Mouse (Mus musculus) thymus, adult 2 months (tissue): ENCODE data around the gene Opalin. TPM values are rescaled to one million over a fixed set of nuclear protein-coding genes. Genes with fewer than 3 reads are reported as not detected.
A peak's percentile ranks its signal among the peaks of the same experiment; 100 is the strongest.

Experiments used
- DNase-seq: peaks from one replicate; pipeline ENCODE4 v3.0.0; 2021
- H3K27ac ChIP-seq: fragments of 200-500 bp; 2 replicates; pipeline ENCODE4 v1.5.1; 2012; ENCODE audit warnings: low read length, control low read depth; ENCODE audit not compliant: control insufficient read depth, insufficient read depth
- H3K27me3 ChIP-seq: fragments of 200-500 bp; 2 replicates; pipeline ENCODE4 v1.6.1; 2012; ENCODE audit warnings: mild to moderate bottlenecking, low read length, moderate library complexity, mixed read lengths; ENCODE audit not compliant: control insufficient read depth, insufficient read depth
- H3K36me3 ChIP-seq: fragments of 200-500 bp; 2 replicates; pipeline ENCODE4 v1.6.1; 2012; ENCODE audit warnings: mild to moderate bottlenecking, low read length, moderate library complexity; ENCODE audit not compliant: control insufficient read depth, insufficient read depth
- H3K4me1 ChIP-seq: fragments of 200-500 bp; replicated peaks from 2 replicates; pipeline ENCODE4 v1.6.1; 2012; ENCODE audit warnings: low read length; ENCODE audit not compliant: control insufficient read depth, insufficient read depth
- H3K4me3 ChIP-seq: fragments of 200-500 bp; 2 replicates; pipeline ENCODE4 v1.5.1; 2012; ENCODE audit warnings: mild to moderate bottlenecking, low read length, control low read depth, moderate library complexity; ENCODE audit not compliant: control insufficient read depth, insufficient read depth
- CTCF ChIP-seq: fragments of 200-500 bp; IDR thresholded peaks from 2 replicates; pipeline ENCODE4 v1.5.1; 2012; ENCODE audit warnings: mild to moderate bottlenecking, control low read depth, low read length, moderate library complexity, borderline replicate concordance; ENCODE audit not compliant: control insufficient read depth, poor library complexity, insufficient read depth; ENCODE audit errors: extremely low read depth
- POLR2A ChIP-seq: fragments of 200-500 bp; IDR thresholded peaks from 2 replicates; pipeline ENCODE4 v1.6.1; 2012; ENCODE audit warnings: mild to moderate bottlenecking, low read length, control low read depth, moderate library complexity; ENCODE audit not compliant: control insufficient read depth, poor library complexity, insufficient read depth; ENCODE audit errors: extremely low read depth
- WGBS: fragments of 180-500 bp; shearing (Covaris S2); methylation state at CpG from one replicate; pipeline ENCODE4 v1.1.7; 2018; 5-methylcytosine and 5-hydroxymethylcytosine counted together
- polyA plus RNA-seq: library from polyadenylated mRNA; depleted of rRNA; stranded (reverse); fragments of >200 nt; gene quantifications from 2 replicates; pipeline ENCODE4 v1.2.3, GENCODE M21; 2012

The Opalin gene
- polyA plus RNA-seq, 1 experiment: 0.13 TPM

- peak overlapping the region; percentile 98 for H3K27ac ChIP-seq
- H3K27me3 ChIP-seq: no peaks in the 10 kb centered on the region
- DNase-seq: no peak
- peaks cover 42% of the 10 kb centered on the region for H3K4me1 ChIP-seq
- H3K4me3 ChIP-seq: peak overlapping the region; percentile 17; the same call in 1 of the 2 replicates
- WGBS: 10% methylated on average over 8 of the region's 8 CpGs
- H3K36me3 ChIP-seq: no peaks in the 10 kb centered on the region; the same call in 1 of the 2 replicates
- TF ChIP-seq POLR2A (no peak), CTCF (no peak)
These were observed 50.4 kb downstream of the Opalin start for GRCm38 (mm10) chr19:41026551-41026950.

- peak overlapping the region; percentile 23 for H3K4me3 ChIP-seq
- H3K27me3 ChIP-seq: no peaks in the 10 kb centered on the region
- peaks cover 73% of the 10 kb centered on the region for H3K4me1 ChIP-seq
- 5% methylated on average over 4 of the region's 4 CpGs for WGBS
- peak overlapping the region; percentile 99 for H3K27ac ChIP-seq
- peak; percentile 68 for DNase-seq
- no peaks in the 10 kb centered on the region for H3K36me3 ChIP-seq
- TF ChIP-seq POLR2A (no peak), CTCF (no peak)
These were observed 54.7 kb downstream of the Opalin start for GRCm38 (mm10) chr19:41022244-41022643.

DNA sequence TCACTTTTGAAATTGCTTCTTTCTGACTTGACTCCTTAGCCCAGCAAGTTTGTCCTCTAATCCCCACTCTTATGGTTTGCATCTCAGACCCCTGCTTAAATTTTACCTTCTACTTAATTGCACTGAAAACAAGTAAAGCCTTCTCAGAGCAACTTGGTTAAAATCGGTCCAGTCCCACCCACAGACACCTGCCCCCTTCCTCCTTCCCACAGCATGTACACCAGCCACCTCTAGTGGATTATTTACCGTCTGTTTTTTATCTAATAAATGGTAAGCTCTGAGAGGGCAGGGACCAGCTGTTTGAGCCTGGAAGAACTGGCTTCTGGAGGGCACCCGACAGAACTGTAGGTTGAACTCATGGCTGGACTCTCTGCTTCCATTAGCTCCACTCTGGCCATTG lies 56.4 kb downstream of the Opalin start:
- H3K4me1 ChIP-seq: peaks cover 72% of the 10 kb centered on the region
- H3K36me3 ChIP-seq: no peaks in the 10 kb centered on the region
- TF ChIP-seq CTCF (no peak), POLR2A (no peak)
- no peak overlapping the region for H3K4me3 ChIP-seq
- no peaks in the 10 kb centered on the region for H3K27me3 ChIP-seq
- H3K27ac ChIP-seq: peak overlapping the region; percentile 99
- WGBS: 6% methylated on average over 3 of the region's 3 CpGs
- DNase-seq: no peak

- H3K36me3 ChIP-seq: no peaks in the 10 kb centered on the region
- peak overlapping the region; percentile 99 for H3K27ac ChIP-seq
- no peaks in the 10 kb centered on the region for H3K27me3 ChIP-seq
- DNase-seq: no peak
- peaks cover 76% of the 10 kb centered on the region for H3K4me1 ChIP-seq
- no peak overlapping the region for H3K4me3 ChIP-seq
- 6% methylated on average over 5 of the region's 5 CpGs for WGBS
- no peak for TF ChIP-seq POLR2A
- TF ChIP-seq CTCF: no peak
These were observed 57.7 kb downstream of the Opalin start for GRCm38 (mm10) chr19:41019164-41019675.

GRCm38 (mm10) chr19:41015951-41016716 lies 60.8 kb downstream of the Opalin start:
- peak; percentile 81 for DNase-seq
- 10% methylated on average over 14 of the region's 14 CpGs for WGBS
- Histone ChIP-seq H3K36me3 (no peaks in the 10 kb centered on the region), H3K27ac (peak overlapping the region; percentile 86), H3K27me3 (no peaks in the 10 kb centered on the region), H3K4me3 (peak overlapping the region; percentile 42), H3K4me1 (peaks cover 71% of the 10 kb centered on the region)
- peak; percentile 50; the same call in 1 of the 2 replicates for TF ChIP-seq CTCF
- TF ChIP-seq POLR2A: no peak

DNA sequence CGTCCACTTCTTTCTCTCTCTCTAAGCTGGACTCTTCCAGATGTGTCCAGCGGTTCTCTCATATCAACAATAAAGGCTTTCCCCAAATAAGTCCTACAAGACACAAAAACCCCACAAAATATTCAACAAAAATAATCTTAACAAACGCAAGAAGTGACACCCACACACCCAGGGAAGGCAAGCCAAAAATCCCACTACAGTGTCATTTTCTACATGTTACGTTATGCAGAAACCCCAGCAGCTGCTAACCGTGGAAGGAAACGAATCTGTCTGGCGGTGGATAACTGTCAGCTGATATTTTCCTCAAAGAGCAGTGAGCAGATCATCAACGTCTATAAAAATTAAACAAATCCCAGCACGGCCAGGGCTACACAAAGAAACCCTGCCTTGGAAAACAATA lies 62.9 kb downstream of the Opalin start:
- 18% methylated on average over 9 of the region's 9 CpGs for WGBS
- no peak for TF ChIP-seq CTCF
- no peak for TF ChIP-seq POLR2A
- no peak for DNase-seq
- peak overlapping the region; percentile 83 for H3K27ac ChIP-seq
- no peak overlapping the region for H3K4me3 ChIP-seq
- H3K4me1 ChIP-seq: peaks cover 53% of the 10 kb centered on the region
- peaks cover 11% of the 10 kb centered on the region for H3K36me3 ChIP-seq
- no peaks in the 10 kb centered on the region for H3K27me3 ChIP-seq
